Mouse (Mus musculus) spleen, postnatal 10 days (tissue): Measurements from ENCODE around the gene Gm5105.

ENCODE experiments used
- DNase-seq, 2 experiments: peaks; one replicate each; pipeline ENCODE4 v3.0.0; 2021 to 2022; ENCODE audit warnings: low spot score in 2 of 2

The Gm5105 gene

DNA sequence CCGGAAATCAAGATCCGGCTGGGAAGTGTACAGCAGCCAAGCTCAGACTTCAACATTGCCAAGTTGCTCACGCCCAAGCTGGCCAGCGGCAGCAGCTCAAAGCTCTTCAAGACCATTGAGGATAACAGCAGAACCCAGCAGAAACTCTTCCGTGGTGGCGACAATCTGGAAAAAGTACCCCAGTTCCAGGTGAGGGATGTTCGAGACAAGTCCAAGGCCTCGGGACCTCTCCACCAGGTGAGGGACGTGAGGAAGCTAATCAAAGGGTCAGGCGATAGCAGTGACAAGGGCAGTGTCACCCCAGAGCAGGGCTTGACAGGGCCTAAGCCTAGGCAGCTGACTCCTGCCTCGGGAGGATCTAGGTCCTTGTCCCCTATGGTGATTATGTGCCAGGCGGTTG is 915 bp upstream of the Gm5105 start:
- DNase-seq, result no peak

DNA sequence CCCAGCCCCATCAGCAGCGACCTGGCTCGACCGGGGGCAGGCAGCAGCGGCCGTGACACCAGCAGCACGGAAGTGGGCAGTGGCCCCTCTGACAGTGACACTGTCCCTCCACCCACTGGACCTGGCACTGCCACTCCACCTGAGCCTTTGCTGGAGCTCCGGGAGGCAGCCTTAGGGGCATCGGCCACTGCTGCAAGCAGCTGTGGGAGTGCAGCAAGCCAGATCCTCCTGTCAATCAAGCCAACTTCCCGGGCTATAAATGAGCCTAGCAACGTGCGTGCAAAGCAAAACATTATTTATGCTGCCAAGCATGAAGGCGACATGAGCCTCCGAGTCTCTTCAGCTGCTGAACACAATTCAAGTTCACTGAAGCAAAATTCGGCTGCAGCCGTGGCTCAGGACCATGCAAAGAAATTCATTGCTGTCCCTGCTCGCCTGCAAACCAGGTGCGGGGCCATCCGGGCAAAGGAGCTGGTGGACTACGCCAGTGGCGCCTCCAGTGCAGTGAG is 786 bp downstream of the Gm5105 start:
- DNase-seq, result no peak

DNA sequence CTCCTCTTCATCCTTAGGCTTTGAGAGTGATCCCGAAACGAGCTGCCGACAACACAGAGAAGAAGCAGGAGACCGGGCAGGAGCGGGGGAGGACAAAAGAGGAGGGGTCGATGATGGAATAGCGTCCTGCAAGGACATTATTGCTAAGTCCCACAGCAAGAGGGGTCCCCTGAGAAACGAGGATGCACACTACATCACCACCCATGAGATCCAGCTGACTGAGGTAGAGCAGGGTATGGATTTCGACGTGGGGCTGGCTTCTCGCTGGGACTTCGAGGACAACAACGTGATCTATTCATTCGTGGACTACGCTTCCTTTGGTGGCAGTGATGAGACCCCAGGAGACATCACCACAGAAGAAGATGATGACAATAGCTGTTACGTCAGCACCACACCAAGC is 1.3 kb downstream of the Gm5105 start:
- no peak for DNase-seq

DNA sequence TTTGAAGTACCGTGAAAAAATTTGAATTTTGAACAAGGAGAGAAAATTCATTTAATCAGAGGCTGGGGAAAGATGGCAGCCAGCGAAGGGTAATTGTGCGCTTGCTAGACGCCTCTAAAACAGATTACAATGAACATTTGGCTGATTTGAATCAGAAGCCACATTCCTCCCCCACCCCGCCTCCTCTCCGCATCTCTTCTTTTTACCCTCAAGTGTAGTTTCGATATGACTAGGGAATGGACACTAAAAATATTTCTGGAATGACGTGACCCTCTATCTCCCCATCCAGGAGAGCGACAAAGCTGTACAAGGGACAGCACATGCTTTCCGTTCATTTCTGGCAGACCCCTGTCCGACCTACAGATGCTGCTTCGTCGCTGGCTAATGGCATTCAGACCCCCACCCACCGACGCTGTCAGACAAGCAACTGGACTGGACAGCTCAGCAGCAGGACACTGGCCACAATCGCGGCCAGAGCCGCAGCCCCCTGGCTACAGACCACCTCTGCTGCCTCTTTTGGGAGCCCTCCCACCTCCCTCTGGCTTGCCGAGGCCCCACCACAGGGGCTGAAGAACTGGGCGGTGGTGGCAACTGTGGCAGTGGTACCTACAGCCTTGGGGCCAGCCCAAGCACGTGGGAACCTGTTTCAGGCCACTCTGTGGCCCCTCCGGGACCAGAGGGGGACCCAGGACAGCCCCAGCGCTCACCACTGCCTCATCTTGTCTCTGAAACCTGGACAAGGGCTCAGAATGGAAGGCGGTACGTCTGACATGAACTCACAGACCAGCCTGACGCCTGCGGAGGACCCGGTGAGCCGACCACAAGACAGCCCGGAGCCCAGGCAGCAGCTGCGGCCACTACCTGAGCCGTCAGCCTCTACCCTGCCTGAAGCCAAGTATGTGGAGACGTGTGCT is 2.2 kb downstream of the Gm5105 start, which contains the start of gene 1110002E22Rik:
1110002E22Rik (plus strand) TSS at position 321 of the 914 bp plus-strand sequence.
- no peak for DNase-seq

DNA sequence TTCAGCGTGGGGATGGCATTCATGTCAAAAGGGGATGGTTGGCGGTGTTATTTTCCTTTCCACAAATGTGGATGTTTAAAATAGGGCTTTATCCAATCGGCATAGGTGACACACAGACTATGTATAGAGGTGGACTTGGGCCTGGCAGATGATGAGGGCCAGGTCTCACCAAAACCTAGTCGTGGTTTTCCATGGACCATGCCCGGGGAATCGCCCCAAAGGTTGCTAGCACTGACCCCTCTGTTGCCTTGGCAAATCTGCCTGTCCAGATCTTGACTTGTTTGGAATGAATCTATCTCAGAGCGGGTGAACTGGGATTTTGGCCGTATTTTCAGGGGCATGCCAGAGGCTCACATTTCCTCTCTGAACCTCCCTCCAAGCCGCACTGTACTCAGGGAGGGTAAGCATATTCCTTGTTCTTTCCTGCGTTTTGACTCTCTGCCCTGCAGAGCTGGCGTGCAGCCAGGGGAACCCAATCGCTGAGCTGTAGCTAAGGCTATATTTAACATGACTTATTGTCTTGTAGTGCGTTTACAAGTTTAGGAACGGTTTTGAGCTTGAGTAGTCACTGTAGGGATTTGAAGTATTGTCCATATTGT is 3.4 kb downstream of the Gm5105 start:
- DNase-seq, result no peak

DNA sequence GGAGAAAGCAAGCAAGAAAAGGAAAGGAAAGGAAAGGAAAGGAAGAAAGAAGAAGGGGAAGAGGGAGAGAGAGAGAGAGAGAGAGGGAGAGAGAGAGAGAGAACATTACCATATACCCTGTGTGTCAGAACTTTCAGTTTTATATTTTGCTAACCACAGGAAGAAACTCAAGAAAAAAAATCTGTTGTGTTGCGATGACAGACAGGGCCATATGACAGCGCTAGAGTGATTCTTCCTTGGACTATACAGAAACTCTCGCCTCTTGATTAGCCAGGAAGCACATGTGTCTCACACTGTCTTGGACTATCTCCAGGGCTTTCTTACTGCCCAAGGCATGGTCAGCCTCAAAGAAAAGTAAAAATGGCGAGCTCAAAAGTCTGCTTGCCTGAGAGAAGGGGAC is 4.5 kb downstream of the Gm5105 start:
- DNase-seq, result no peak

DNA sequence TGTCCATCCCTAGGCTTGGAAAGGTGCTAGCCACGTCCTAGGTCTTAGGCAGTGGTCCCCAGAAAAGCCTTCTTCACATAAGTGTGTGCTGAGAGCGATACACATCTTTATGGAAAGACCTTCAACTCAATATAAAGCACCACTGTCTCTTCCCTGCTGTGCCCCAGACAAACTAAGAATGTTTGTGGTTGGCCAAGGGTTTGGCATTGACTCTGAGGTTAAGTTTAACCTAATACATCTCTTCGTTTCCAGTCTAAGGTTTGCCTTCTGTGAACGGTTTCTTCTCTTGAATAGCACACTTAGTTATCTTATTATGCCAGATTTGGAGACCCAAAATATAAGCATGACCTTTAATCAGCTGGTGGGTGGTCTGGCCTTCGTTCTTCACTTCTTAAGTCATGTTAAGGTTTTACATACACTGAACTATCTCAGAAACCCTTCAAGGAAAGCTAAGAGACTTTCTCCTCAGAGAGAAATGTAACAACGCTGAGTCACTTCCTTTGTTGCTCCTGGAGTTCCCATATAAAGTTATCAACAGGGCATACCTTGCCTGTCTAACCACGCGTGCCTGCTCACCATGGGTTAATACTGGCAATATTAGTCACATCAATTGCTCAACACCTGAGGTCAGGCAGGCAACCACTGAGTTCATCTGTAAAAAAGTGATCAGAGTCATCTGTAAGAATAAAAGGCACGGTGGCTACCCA is 5.8 kb downstream of the Gm5105 start:
- no peak for DNase-seq

DNA sequence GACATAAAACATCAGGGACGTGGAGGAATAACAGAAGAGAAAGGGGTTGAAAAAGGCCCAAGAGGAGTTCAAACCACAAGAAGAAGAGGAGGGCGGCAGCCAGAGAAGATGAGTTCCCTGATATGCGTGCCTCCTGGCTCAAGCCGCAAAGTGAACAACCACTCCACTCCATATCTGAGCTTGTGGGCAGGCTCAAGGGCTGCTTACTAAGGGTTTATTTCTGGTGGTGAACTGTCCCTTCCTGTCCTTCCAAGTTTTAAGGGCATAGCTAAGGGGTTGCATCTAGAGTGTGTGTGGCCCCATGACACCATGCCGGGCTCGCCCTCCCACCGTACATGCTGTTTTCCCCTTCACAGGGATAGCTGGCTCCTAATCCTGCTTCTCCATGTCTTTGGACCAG is 6.8 kb downstream of the Gm5105 start:
- no peak for DNase-seq

DNA sequence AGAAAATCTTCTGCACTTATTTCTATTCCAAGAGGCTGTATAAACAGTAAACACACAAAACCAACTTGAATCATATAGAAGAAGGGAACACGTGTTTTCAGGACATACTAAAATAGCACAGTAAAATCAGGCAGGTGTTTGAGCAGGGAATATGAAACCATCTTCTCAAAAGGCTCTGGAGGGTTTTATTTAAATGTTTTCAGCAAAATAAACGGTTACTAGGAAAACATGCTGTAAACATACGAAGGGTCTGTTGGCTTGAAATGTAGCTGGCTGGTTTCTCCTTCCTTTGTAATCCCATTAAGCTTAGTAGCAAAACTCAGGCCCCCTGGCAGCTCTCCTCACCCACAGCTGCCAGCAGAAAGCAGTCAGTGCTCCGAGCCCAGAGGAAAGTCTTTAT is 9.0 kb downstream of the Gm5105 start:
- DNase-seq, result no peak

DNA sequence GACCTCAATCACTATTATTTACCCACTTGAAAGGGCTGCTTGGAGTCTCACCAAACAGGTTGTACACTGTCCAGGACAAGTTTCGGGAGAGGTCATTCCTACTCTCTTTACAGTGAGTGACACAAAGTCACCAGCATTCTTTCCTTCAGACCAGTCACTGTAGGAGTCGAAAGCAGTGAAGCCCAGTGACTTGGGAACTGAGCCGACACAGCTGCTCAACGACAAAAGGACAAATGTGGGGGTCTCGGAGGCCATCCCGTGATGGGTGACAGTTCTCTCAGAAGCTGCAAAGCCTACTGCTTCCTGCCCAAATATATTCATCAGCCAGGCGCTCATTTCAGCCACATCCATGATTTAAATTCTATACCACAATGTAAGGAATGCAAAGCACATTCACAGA is 10.2 kb downstream of the Gm5105 start:
- no peak for DNase-seq

DNA sequence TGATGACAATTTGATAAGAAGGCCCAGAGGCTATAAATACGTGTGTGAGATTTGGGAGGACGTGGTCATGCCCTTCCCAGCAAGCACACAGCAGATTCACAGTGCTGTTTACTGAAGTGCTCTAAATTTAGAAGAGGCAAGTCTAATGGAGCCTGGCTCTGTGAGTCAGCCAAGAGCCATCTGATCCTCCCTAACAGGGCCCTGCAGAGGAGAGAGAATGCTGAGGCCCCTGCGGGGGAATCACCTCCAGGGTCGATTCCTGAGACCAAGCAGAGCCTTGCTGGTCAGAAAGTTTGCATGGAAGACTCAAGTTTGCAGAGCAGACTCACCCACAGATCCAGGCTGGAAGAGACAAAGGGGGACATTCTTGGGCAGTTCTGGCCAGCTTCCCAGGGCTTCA is 13.2 kb downstream of the Gm5105 start:
- DNase-seq, result no peak

DNA sequence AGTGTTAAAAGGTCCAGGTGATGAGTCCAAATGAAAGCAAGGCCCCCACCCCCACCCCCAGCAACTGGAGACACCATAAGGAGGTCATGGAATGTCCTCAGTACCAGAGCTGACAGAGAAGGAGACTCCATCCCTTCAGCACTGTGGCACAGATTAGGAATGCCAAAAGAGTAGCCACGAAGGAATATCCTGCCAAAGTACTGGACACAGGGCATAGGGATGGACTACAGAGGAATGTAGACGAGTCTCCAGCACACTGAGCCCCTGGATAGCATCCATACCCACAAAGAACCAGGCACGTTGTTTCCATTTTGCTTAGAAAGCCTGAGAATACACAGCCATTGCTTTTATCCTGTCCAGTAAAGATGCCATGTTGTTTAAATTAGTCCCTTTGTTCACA is 15.8 kb downstream of the Gm5105 start:
- DNase-seq, result no peak

DNA sequence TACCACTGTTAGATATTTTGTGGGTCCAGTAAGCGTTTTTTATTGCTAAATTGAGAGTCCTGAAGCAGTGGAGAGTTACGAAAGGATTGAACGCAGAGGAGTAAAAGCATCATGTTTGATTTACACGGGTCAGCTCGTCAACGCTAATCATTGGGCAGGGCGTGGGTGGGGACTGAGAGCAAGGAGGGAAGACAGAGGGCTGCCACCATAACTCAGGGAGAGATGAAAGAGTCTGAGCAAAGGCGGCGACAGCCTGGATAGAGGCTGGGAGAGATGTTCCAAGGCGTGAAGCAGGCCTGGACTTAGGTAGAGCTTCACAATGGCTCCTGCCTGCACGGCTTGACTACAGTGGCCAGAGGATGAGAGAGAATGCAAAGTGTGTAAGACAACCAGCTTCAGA is 16.4 kb downstream of the Gm5105 start:
- no peak for DNase-seq

DNA sequence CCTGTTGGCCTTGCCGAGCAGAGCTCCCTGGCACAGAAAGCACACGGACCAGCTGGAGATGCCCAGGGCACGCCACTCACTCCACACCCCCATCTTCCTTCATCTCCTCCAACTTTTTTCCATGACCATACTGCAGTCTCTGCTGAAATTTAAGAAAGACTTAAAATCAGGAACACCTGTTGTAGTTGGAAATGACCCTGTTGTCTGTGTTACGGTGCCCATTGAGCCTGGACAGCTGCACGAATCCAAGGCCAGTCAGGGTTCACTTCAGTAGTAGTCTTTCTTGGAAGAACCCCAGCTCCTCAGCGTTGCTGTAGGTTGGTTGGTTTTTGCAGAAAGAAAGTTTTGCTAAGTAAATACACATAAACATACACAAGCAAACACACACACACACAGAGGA is 17.6 kb downstream of the Gm5105 start:
- no peak for DNase-seq

DNA sequence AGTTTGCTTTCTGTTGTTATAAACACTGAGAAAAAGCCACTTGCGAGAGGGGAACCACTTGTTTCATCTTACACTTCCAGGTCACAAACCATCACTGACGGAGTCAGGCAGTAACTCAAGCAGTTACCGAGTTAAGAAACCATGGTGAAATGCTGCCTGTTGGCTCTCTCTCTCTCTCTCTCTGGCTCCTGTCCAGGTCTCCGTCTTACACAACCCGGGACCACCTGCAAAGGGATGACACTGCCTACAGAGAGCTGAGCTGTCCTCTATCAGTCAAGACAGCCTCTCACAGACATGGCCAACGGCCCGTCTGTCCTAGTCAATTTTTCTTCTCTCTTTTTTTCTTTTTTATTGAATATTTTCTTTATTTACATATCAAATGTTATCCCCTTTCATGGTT is 23.9 kb downstream of the Gm5105 start:
- DNase-seq, result no peak

DNA sequence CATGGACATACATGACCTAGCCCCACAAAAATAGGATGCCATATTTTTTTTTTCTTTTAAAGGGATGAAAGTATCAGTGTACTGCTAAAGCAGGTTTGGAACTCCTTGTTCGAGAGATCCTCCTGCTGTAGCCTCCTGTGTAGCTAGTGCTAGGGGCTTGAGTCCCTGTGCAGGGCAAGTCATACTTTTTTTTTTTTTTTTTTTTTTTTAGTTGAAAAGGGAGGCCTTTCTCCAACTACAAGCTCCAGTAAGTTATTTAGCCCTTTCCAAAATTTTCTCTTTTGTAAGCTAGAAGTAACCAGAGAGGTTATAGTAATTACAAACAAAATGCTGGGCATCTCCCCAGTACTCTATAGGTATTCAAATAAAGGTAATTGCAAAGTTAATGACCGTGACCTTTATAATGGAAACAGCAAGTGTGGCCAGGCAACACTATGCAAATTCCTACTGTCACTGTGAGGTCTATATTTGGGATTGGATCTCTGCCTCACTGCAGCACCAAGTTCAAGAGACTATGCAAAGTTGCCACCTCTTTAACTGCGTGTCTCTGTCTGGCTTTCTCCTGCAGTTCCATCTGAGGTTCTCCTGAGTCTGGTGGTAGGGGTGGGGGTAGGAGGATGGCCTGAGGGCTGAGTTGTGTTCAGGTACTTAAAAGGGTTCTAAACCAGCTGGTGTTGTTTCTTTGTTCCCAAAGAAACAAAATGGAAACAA is 25.4 kb downstream of the Gm5105 start:
- no peak for DNase-seq

DNA sequence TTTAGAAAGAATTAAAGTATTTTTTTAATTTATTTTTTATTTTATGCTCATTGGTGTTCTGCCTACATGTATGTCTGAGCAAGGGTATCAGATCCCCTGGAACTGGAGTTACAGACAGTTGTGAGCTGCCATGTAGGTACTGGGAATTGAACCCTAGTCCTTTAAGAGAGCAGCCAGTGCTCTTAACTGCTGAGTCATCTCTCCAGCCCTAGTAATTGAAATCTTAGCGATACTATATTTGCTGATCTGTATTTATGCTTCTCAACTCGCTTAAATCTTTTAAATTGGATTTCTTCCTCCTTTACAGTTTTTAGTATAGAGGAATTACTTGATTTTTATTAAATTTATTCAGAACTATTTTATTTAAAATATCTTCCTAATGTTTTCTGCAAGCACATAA is 26.2 kb downstream of the Gm5105 start:
- no peak for DNase-seq

DNA sequence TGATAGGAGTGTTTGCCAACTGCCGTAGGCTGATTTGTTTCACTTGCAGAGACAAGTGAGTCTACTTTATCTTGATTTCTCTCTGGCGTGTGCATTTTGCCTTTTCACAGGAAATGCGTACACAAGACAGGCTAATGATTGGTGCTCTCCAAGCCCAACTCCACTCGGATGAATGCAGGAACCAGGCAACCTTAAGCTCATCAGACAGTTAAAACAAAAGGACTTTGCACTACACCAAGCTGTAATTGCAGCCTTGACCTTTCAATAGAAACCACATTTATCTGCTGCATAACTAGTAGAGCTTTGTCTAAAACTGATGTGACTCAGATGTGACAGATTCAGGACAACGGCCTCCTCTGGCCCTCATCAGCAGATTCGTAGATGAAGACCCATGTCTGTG is 33.2 kb downstream of the Gm5105 start:
- DNase-seq, result no peak

DNA sequence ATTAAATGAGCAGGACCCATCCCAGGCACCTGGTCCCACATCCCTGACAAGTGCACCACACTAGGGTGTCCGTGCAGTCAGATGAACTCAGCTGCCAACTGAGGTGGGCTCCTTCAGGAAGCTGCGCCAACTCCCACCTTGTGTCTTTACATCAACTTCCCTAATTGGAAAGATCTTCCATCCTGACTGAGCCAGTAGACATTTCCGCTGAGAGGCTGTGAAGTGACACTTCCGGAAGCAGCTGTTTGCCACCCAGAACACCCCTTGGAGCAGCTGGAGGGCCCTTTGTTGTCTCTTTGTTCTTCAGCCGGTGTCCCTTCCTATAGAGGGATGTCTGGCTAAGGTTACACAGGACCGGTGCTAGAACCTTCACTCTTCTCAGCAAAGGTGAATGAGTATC is 36.6 kb downstream of the Gm5105 start:
- DNase-seq, result no peak

DNA sequence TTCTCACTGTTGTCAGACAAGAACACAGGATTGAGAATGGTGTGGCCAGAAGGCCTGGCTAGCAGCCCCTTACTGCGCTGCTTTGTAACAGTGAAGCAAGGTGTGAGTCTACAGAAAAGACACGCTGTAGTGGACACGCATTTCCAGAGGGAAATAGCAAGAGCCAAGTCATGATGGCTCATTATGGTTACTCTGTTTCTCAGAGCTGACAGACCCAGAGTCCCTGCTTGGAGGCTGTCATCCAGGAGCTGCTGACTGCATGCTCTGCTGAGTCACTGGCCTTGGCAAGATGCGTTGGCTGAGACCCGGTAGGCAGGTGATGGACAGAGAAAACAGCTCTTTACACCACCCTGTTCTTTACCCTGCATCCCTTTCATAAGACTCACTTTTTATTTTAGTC is 37.8 kb downstream of the Gm5105 start:
- peak in 1 of 2 experiments; percentile 31 for DNase-seq

DNA sequence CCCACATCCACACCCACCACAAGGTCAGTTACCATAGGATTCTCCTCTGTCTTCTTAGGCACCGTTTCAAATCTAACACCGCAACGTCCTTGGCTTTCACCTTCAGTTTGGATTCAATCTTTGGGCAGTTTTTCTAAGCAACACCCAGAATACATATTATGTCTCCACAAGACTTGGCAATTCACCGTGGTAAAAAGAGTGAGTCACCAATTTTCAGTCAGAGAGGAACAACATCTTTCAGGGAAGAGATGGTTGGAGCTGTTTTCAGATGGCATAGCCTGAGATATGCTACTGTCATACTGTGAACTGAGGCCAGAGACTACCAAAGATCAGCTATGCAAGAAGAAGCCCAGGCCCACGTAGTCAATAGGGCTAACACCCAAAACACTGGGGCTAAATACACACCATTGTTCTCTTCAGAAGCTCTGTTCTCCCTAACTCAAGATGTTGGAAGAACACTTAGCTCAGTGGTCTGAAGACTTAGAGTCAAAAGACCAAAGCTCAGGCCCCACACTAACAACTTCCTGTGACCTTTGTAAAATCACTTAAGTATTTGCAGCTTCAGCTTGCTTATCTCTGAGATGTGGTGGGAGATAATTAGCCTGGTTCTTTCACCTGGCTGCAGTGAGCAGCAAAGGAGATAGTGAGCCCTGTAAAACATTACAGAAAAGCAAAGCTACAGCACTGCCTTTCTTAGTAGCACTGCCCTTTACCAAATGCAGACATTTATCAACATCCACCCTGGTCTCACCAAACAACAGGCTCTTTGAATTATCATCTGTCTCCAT is 39.4 kb downstream of the Gm5105 start:
- no peak for DNase-seq
